Mouse (Mus musculus) E14TG2a.4 (cell line): ENCODE data around the gene Actg2.

ENCODE experiments used
- H3K27me3 ChIP-seq: 2 replicates; pipeline ENCODE4 v1.6.1; 2014; ENCODE audit warnings: low read length, control low read depth; ENCODE audit not compliant: insufficient read depth
- H3K36me3 ChIP-seq: 2 replicates; pipeline ENCODE4 v1.6.1; 2014; ENCODE audit warnings: low read length, control low read depth; ENCODE audit not compliant: insufficient read depth
- H3K4me1 ChIP-seq: replicated peaks from 2 replicates; pipeline ENCODE4 v1.6.1; 2014; ENCODE audit warnings: low read depth, low read length, control low read depth
- H3K4me3 ChIP-seq: replicated peaks from 2 replicates; pipeline ENCODE4 v1.5.1; 2014; ENCODE audit warnings: mild to moderate bottlenecking, low read length
- H3K9me3 ChIP-seq: 2 replicates; pipeline ENCODE4 v1.6.1; 2014; ENCODE audit warnings: low read length, control low read depth
- CTCF ChIP-seq: conservative IDR thresholded peaks from 2 replicates; pipeline ENCODE4 v1.5.1; 2014; ENCODE audit warnings: low read length
- NANOG ChIP-seq: IDR thresholded peaks from 2 replicates; pipeline ENCODE4 v1.6.1; 2014; ENCODE audit warnings: borderline replicate concordance, low read length, mixed read lengths
- POU5F1 ChIP-seq: IDR thresholded peaks from 2 replicates; pipeline ENCODE4 v1.6.1; 2014; ENCODE audit warnings: low read length, borderline replicate concordance

Gene Actg2

DNA sequence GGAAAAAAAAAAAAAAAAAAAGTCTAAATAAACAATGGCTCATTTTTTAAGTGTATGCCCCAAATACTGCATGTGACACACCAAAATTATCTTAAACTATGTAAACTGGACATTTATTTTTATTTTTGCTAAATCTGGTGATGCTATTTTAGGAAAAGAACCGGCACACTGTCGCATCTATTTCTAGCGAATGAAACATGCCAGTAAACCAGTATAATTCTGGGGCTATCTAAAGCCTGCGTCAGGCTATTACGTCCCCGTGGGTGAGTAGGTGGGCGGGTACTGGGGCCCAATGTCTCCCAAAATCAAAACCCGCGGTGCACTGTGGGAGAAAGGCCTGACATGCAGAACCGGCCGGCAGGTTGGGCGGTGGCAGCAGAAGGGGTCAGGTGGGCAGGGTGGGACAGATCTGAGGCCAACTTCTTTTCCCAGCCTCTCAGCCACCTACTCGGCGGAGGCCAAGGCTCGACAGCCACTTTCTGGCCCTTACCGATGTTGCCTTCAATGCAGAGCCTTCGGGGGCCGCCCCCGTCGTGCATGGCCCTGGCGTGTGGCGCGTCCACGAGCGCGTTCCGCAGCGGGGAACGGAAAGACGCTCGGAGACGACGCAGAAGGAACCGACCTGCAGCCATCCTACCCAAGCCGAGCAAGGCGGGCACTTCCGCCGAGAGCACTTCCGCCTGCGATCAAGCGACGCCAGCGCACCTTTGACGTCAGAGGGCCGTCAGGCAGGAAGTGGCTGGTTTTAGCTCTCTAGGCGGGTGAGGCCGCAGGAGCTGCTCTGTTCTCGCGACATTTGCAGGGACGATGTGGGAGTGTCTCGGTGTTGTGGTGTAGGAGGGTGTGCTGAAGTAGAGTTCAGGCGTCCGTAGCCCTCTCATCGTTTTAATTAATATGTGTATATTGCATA is 29.6 kb downstream of the Actg2 start, which contains the start of gene Dguok:
Gene Dguok, minus strand, starts transcription at position 712 of the 910 bp plus-strand sequence.
- Histone ChIP-seq H3K9me3 (peaks cover 3% of the 10 kb centered on the region; the same call in 1 of the 2 replicates), H3K4me1 (peaks cover 20% of the 10 kb centered on the region), H3K27me3 (no peaks in the 10 kb centered on the region), H3K4me3 (peak within 1 kb of the TSS; percentile 88), H3K36me3 (peaks cover 13% of the 10 kb centered on the region)
- TF ChIP-seq CTCF (no peak), NANOG (no peak), POU5F1 (no peak)

DNA sequence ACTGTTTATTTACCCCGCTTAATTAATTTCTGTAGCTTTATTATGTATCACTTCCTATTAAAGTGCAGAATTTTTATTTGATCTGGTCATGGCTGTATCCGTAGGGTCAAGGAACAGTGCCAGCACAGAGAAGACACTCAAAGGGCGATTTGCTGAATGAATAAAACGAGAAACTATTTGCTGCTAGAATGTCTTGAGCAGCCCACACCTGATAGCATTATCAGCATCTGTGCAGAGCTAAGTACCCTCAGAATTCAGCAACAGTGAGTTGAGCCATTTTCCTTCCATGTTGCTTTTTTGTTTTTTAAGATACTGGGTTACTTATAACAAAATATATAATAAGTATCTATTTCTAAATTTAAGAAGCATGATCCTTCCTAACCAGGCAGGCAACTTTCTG is 30.5 kb downstream of the Actg2 start:
- Histone ChIP-seq H3K9me3 (peaks cover 3% of the 10 kb centered on the region; the same call in 1 of the 2 replicates), H3K27me3 (no peaks in the 10 kb centered on the region), H3K4me1 (peaks cover 20% of the 10 kb centered on the region), H3K36me3 (peaks cover 13% of the 10 kb centered on the region), H3K4me3 (peak overlapping the region; percentile 88)
- no peak for TF ChIP-seq CTCF
- TF ChIP-seq NANOG, result no peak
- no peak for TF ChIP-seq POU5F1

DNA sequence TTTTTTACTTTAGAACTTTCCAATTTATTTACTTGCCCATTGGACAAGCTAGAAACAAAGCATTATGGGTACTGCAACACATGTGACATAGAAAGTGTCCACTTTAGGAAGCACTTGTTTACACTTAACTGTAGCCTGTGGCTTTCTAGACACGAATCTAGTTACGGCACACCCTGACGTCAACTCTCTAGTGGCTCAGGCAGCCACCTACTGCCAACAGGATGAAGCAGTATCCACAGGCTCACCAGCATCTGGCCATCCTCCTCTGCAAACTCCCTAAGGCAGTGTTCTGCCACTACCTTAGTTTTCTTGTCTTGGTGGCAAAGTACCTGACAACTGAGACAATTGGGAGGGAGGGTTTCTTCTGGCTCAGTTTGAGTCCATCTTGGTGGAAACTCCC is 32.7 kb downstream of the Actg2 start:
- H3K4me3 ChIP-seq, result no peak overlapping the region
- H3K9me3 ChIP-seq, result peaks cover 5% of the 10 kb centered on the region; the same call in 1 of the 2 replicates
- no peak for TF ChIP-seq POU5F1
- TF ChIP-seq CTCF, result no peak
- no peak for TF ChIP-seq NANOG
- H3K36me3 ChIP-seq, result peaks cover 13% of the 10 kb centered on the region
- no peaks in the 10 kb centered on the region for H3K27me3 ChIP-seq
- H3K4me1 ChIP-seq, result peaks cover 20% of the 10 kb centered on the region

DNA sequence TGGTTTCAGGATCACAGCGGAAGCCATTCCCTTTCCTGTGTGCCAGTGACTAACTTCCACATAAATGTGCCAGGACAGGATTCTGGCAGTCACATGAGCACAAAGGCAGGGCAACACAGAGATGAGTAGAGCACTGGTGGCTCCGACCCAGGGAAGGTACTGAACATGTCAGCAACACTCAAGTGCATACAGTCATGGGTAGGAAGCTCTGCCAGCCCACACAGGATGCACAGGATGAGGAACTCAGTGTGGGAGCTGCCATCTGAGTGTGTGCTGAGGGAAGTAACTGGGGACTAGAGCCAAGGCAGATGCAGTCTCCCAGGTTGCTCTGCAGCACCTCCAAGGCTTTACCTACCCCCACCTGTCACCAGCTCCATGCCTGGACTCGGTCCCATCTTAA is 33.4 kb downstream of the Actg2 start:
- no peaks in the 10 kb centered on the region for H3K27me3 ChIP-seq
- no peak for TF ChIP-seq NANOG
- TF ChIP-seq CTCF, result no peak
- TF ChIP-seq POU5F1, result no peak

DNA sequence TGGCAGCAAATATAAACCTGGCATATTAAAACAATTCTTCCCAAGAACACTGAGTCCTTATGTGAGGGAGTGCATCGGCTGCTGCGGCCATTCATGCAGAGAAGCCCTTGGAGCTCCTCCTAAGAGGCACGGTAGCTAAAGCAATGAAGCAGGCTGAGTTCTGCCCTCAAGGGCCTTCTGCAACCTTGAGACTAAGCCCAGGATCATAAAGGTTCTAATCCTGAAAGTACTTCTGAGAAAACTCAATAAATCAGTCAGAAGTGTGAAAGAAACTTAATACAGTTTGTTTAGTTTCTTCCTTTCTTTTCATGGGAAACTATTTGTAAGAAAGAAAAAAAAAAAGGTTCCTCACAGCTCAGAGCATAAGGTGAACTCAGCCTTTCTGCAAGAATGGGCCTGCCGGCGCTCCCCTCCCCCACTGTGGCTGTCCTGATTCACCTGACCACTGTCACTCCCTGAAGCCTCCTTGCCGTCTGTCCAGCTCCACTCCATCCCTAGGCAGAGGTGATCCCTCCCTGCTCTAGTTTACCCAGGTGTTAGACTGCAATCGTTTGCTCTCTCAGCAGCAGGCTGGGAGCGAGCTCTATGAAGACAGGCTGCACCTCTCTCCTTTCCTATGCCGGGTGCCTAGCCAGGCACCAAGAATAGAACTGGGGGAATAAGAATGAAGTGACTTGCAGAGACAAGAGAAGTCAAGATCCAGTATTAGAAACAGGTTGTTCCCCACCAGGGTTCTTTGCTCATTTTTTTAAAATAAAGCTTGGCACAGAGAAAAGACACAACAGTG is 34.3 kb downstream of the Actg2 start:
- Histone ChIP-seq H3K9me3 (peaks cover 5% of the 10 kb centered on the region; the same call in 1 of the 2 replicates), H3K4me3 (no peak overlapping the region), H3K36me3 (peaks cover 16% of the 10 kb centered on the region), H3K4me1 (peaks cover 26% of the 10 kb centered on the region), H3K27me3 (no peaks in the 10 kb centered on the region)
- no peak for TF ChIP-seq CTCF
- TF ChIP-seq NANOG, result no peak
- TF ChIP-seq POU5F1, result no peak

More for the DNA sequence above, 33.4 kb downstream of the Actg2 start:
- Histone ChIP-seq H3K4me3 (no peak overlapping the region), H3K9me3 (peaks cover 5% of the 10 kb centered on the region; the same call in 1 of the 2 replicates), H3K4me1 (peaks cover 25% of the 10 kb centered on the region), H3K36me3 (peaks cover 16% of the 10 kb centered on the region)

DNA sequence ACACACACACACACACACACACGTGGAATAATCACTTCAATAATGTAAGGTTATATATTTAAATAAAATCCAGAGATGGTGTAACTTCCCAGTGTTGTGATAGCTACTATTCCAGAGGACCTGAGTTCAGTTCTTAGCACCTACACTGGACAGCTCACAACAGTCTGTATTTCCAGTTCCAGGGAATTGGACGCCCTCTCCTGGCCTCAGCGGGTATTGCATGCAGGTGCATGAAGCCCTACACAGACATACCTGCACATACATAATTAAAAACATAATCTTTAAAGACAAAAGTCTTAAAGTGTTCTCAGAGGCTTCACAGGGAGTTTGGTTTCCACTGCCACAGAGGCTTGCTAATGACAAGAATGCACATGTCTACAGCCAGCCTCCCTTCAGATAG is 35.6 kb downstream of the Actg2 start:
- TF ChIP-seq NANOG (no peak), CTCF (peak; percentile 94), POU5F1 (no peak)
- H3K27me3 ChIP-seq, result no peaks in the 10 kb centered on the region
- H3K36me3 ChIP-seq, result peaks cover 19% of the 10 kb centered on the region
- peaks cover 19% of the 10 kb centered on the region for H3K4me1 ChIP-seq
- no peak overlapping the region for H3K4me3 ChIP-seq
- peaks cover 5% of the 10 kb centered on the region; the same call in 1 of the 2 replicates for H3K9me3 ChIP-seq

DNA sequence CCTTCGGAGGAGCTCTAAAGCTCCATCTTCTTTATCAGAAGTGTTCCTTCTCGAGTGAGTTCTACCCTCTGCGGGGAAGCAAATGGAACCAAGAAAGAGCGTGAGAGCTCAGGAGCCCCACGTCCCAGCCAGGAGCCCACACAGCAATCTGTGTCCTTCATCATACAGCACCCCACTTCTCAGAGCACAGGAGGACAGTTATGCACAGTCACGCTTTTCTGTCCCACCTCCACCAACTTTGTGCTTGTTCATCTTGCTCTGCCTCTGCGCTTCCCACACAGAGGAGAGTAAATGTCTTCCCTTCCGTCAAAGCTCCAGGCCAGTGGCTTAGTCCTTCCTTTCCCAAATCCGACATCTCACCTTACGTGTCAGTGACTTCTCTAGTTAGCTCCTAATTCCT is 37.0 kb downstream of the Actg2 start:
- H3K4me3 ChIP-seq, result no peak overlapping the region
- H3K36me3 ChIP-seq, result peaks cover 16% of the 10 kb centered on the region
- no peak for TF ChIP-seq POU5F1
- TF ChIP-seq NANOG, result no peak
- no peak for TF ChIP-seq CTCF
- H3K27me3 ChIP-seq, result no peaks in the 10 kb centered on the region
- H3K9me3 ChIP-seq, result peaks cover 5% of the 10 kb centered on the region; the same call in 1 of the 2 replicates
- H3K4me1 ChIP-seq, result peaks cover 16% of the 10 kb centered on the region
